ENCODE assay signal across 24 mouse cellular contexts in genomic region chr13:29690734-29691133, GRCm38 (mm10).
"Had no signal": no experiment of that assay in that cellular context is flagged by ENCODE, and none has a peak within 500 bp of the region (broad histone marks: within the 10 kb centered on the region; RNA-seq: fewer than 3 reads in every experiment).

No protein-coding gene starts in this region.

- H3K9me3 ChIP-seq: heart, embryonic 10.5 days; heart, embryonic 12.5 days; hindbrain, embryonic 10.5 days; hindbrain, embryonic 12.5 days; intestine, embryonic 15.5 days; kidney, embryonic 15.5 days; limb, embryonic 10.5 days; limb, embryonic 12.5 days; liver, embryonic 12.5 days had no signal

- H3K36me3 ChIP-seq: heart, embryonic 12.5 days; hindbrain, embryonic 10.5 days; hindbrain, embryonic 12.5 days; intestine, embryonic 15.5 days; limb, embryonic 10.5 days; limb, embryonic 12.5 days; liver, embryonic 12.5 days had no signal

- DNase-seq: gastrocnemius, adult 2 months; gastrocnemius, postnatal 10 days; gastrocnemius, postnatal 25 days; heart, postnatal 10 days; heart, postnatal 4 days; kidney, postnatal 10 days; kidney, postnatal 4 days; liver had no signal

- H3K4me3 ChIP-seq: gastrocnemius, adult 2 months; heart, embryonic 10.5 days; heart, embryonic 12.5 days; hindbrain, embryonic 10.5 days; hindbrain, embryonic 12.5 days; intestine, embryonic 15.5 days; kidney, embryonic 15.5 days; layer of hippocampus, adult 2 months; left cerebral cortex, adult 2 months; limb, embryonic 10.5 days; limb, embryonic 12.5 days; liver, embryonic 12.5 days had no signal

- H3K9ac ChIP-seq: heart, embryonic 12.5 days; hindbrain, embryonic 12.5 days; hindbrain, embryonic 14.5 days; intestine, embryonic 15.5 days; kidney, embryonic 15.5 days; limb, embryonic 12.5 days; liver, embryonic 12.5 days; liver, embryonic 14.5 days had no signal

- H3K4me2 ChIP-seq: heart, embryonic 12.5 days; hindbrain, embryonic 12.5 days; hindbrain, embryonic 14.5 days; intestine, embryonic 15.5 days; kidney, embryonic 15.5 days; limb, embryonic 12.5 days; liver, embryonic 12.5 days had no signal

- ATAC-seq: hindbrain, embryonic 16.5 days; inflammation-experienced regulatory T-cells, adult 6 months; intestine, embryonic 15.5 days; intestine, postnatal 0 days; liver, embryonic 12.5 days had no signal

- H3K4me1 ChIP-seq: hindbrain, embryonic 10.5 days; hindbrain, embryonic 12.5 days; intestine, embryonic 15.5 days; limb, embryonic 10.5 days; limb, embryonic 12.5 days had no signal

- H3K27ac ChIP-seq: gastrocnemius, adult 2 months; heart, embryonic 10.5 days; hindbrain, embryonic 10.5 days; hindbrain, embryonic 12.5 days; hindbrain, embryonic 14.5 days; intestine, embryonic 15.5 days; kidney, embryonic 15.5 days; layer of hippocampus, adult 2 months; left cerebral cortex, adult 2 months; limb, embryonic 10.5 days; limb, embryonic 12.5 days; liver, embryonic 12.5 days; liver, embryonic 14.5 days had no signal

- H3K27me3 ChIP-seq: heart, embryonic 12.5 days; hindbrain, embryonic 12.5 days; intestine, embryonic 15.5 days; kidney, embryonic 15.5 days; limb, embryonic 12.5 days; liver, embryonic 12.5 days had no signal
